Mouse (Mus musculus): ENCODE results near the gene Myo1b. TPM values are rescaled to one million over a fixed set of nuclear protein-coding genes. Genes with fewer than 3 reads are reported as not detected.
A peak's percentile ranks its signal among the peaks of the same experiment; 100 is the strongest.

Myo1b gene
- polyA plus RNA-seq, 1 experiment from 2014 or later = 55.7 TPM

GRCm38 (mm10) chr1:51916276-51916675 is 405 bp upstream of the Myo1b start:
- peak; percentile 29; the same call in 1 of the 2 replicates for ATAC-seq (ENCODE audit: low FRiP score)

GRCm38 (mm10) chr1:51915051-51915575 is 758 bp downstream of the Myo1b start:
- H3K4me3 ChIP-seq (replicated peaks) = peak overlapping the region; percentile 70
- peak overlapping the region; percentile 76 for H3K4me2 ChIP-seq
- peak overlapping the region; percentile 78 for H3K9ac ChIP-seq (replicated peaks)
- no peaks in the 10 kb centered on the region for H3K9me3 ChIP-seq (replicated peaks)
- H3K27ac ChIP-seq (replicated peaks) = peak overlapping the region; percentile 85
- WGBS = under 1% methylated on average over 33 of the region's 33 CpGs
- H3K27me3 ChIP-seq (replicated peaks) = no peaks in the 10 kb centered on the region
- H3K36me3 ChIP-seq = no peaks in the 10 kb centered on the region
- H3K4me1 ChIP-seq = peaks cover 30% of the 10 kb centered on the region
- ATAC-seq (ENCODE audit: low FRiP score) = peak; percentile 74

More at GRCm38 (mm10) chr1:51916276-51916675, 405 bp upstream of the Myo1b start:
- Histone ChIP-seq H3K36me3 (no peaks in the 10 kb centered on the region), H3K4me3 (replicated peaks) (peak overlapping the region; percentile 70), H3K9me3 (replicated peaks) (no peaks in the 10 kb centered on the region), H3K27ac (replicated peaks) (no peak overlapping the region), H3K9ac (replicated peaks) (peak overlapping the region; percentile 78), H3K4me1 (peaks cover 24% of the 10 kb centered on the region), H3K4me2 (peak overlapping the region; percentile 76), H3K27me3 (replicated peaks) (no peaks in the 10 kb centered on the region)
- WGBS = 47% methylated on average over 5 of the region's 5 CpGs

DNA sequence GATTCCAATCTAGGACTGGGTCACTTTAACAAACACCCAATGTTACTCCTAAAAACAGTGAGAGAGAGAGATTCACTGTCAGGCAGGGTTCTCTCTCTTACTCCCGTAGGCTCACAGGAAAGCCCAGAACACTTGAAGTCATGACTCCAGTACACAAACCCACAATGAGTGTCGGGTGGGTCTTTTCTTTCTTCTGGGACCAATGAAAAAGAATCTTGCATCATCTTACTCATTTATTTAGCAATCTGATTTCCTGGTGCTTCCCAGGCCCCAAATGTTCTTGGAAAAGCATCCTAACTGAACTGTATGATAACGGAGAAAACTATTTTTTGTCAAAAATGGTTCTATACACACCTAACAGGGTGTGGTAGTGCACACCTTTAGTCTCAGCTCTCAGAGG is 1.8 kb downstream of the Myo1b start:
- no peak overlapping the region for H3K9ac ChIP-seq (replicated peaks)
- H3K36me3 ChIP-seq = no peaks in the 10 kb centered on the region
- no peak overlapping the region for H3K27ac ChIP-seq (replicated peaks)
- H3K4me3 ChIP-seq (replicated peaks) = peak overlapping the region; percentile 70
- peak overlapping the region; percentile 76 for H3K4me2 ChIP-seq
- ATAC-seq (ENCODE audit: low FRiP score) = no peak
- H3K27me3 ChIP-seq (replicated peaks) = no peaks in the 10 kb centered on the region
- 80% methylated on average over 3 of the region's 3 CpGs for WGBS
- no peaks in the 10 kb centered on the region for H3K9me3 ChIP-seq (replicated peaks)
- H3K4me1 ChIP-seq = peaks cover 40% of the 10 kb centered on the region

DNA sequence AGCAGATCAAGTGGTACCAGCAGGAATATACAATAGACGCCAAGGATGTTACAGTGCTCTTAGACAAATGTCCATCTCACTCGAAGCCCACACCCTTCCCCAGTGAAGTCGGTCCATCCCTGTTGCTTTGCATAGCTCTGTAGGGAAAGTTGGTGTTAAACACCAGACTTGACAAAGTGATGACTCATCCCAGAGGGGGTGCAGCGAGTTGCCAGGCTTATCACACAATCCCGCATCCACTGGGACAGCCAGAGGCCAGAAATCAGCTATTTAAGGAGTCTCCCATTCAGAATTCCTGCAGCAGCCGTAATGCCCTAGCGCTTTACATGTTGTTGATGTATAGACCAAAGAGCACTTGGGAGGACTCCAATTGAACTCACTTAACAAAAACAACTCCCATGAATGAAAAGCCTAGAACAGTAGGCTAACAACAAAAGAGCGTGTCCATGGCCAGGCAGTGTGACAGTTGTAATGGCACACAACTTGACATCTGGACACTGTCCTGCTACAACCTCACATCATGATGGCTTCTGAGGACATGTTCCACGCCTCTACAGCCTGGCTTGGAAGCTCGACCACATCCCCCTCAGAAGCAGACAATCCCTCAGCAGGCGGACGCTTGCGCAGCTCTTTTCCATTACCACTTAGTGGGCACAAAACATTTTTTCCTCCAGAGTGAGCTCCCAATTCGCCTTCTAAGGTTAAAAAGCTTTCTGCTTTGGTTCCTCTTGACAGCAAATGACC is 2.6 kb downstream of the Myo1b start:
- Histone ChIP-seq H3K4me1 (peaks cover 42% of the 10 kb centered on the region), H3K36me3 (no peaks in the 10 kb centered on the region), H3K27ac (replicated peaks) (0 out of 2 replicates have a peak overlapping the region, but pooled peaks have one; percentile 24), H3K27me3 (replicated peaks) (no peaks in the 10 kb centered on the region), H3K9me3 (replicated peaks) (no peaks in the 10 kb centered on the region), H3K9ac (replicated peaks) (no peak overlapping the region), H3K4me2 (peak overlapping the region; percentile 76), H3K4me3 (replicated peaks) (no peak overlapping the region)
- 56% methylated on average over 14 of the region's 14 CpGs for WGBS
- ATAC-seq (ENCODE audit: low FRiP score) = no peak

- H3K36me3 ChIP-seq = no peaks in the 10 kb centered on the region
- no peak overlapping the region for H3K27ac ChIP-seq (replicated peaks)
- H3K4me1 ChIP-seq = peaks cover 56% of the 10 kb centered on the region
- H3K9ac ChIP-seq (replicated peaks) = no peak overlapping the region
- no peak overlapping the region for H3K4me2 ChIP-seq
- no peak overlapping the region for H3K4me3 ChIP-seq (replicated peaks)
- no peak for ATAC-seq (ENCODE audit: low FRiP score)
- H3K27me3 ChIP-seq (replicated peaks) = no peaks in the 10 kb centered on the region
- no peaks in the 10 kb centered on the region for H3K9me3 ChIP-seq (replicated peaks)
- WGBS = 66% methylated on average over 4 of the region's 4 CpGs
Measured at GRCm38 (mm10) chr1:51911331-51911730, 4.5 kb downstream of the Myo1b start.

DNA sequence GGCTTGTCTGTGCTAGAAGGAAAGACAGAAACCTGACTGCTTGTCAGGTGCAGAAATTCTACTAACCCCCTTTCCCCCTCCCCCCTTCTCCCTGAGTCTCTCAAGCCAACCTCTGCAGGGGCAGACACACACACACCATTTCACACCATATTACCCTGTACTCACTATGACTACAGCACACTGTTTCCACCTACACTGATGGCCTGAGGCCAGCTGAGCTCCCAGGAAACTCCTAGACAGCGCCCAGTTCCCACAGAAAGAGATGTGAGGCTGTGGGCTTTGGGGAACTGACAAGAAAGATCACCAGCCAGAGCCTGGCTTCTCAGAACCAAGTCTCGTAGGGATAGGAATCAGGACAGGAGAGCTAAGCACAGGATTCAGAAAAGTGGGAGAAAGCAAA is 6.7 kb downstream of the Myo1b start:
- no peaks in the 10 kb centered on the region for H3K9me3 ChIP-seq (replicated peaks)
- ATAC-seq (ENCODE audit: low FRiP score) = 0 out of 2 replicates have a peak, but pooled peaks have one; percentile 27
- no peak overlapping the region for H3K27ac ChIP-seq (replicated peaks)
- no peak overlapping the region for H3K4me3 ChIP-seq (replicated peaks)
- no peaks in the 10 kb centered on the region for H3K27me3 ChIP-seq (replicated peaks)
- H3K9ac ChIP-seq (replicated peaks) = no peak overlapping the region
- H3K4me2 ChIP-seq = no peak overlapping the region
- 66% methylated on average over 2 of the region's 2 CpGs for WGBS
- H3K36me3 ChIP-seq = no peaks in the 10 kb centered on the region
- H3K4me1 ChIP-seq = peaks cover 47% of the 10 kb centered on the region

DNA sequence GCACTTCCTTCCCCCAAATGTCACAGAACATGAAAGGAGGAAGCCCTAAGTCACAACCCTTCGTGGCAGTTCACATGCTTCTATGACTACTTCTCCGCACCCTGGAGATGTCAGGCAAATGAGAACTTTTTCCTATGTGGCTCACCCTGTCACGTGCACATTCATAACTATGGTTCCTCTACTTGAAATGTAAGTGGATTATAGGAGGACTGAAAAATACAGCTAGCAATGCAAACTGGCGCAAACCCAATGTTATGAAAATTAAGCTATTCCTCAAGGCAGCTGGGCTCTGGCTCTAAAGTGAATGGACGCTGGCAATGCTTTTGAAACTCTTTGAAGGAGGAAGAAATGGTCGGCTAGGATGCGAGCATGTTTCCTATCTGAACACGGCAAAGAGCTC is 8.1 kb downstream of the Myo1b start:
- no peak overlapping the region for H3K27ac ChIP-seq (replicated peaks)
- ATAC-seq (ENCODE audit: low FRiP score) = no peak
- 30% methylated on average over 8 of the region's 8 CpGs for WGBS

DNA sequence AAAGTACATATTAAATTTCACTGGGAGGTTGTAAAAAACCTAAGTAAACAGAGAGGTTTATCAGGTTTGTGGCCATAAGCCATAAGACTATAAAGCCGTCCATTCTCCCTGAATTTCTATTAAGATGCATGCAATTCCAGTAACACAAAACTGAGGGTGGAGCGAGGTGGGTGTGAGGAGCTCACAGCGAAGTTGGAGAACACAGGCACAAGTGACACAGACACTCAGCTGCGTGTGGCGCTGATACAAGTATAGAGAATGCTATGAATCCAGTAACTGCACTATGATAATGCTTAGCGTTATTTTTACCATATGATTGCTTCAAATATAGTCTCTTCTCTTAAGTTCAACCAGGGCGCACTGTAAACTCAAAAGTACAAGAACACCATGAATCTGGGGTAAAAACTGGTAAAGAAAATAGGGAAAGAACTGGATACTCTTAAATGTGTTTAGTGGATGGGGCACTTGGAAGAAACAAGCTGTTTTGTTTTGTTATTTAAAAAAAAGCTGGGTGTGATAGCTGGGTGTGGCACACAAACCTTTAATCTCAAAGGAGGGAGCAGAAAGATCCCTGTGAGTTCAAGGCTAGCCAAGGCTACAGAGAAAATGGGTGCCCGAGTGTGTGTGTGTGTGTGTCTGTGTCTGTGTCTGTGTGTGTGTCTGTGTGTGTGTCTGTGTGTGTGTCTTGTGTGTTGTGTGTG is 9.5 kb downstream of the Myo1b start:
- 86% methylated on average over 8 of the region's 8 CpGs for WGBS
- H3K9me3 ChIP-seq (replicated peaks) = no peaks in the 10 kb centered on the region

More for the DNA sequence above, 8.1 kb downstream of the Myo1b start:
- Histone ChIP-seq H3K27me3 (replicated peaks) (no peaks in the 10 kb centered on the region), H3K4me2 (no peak overlapping the region), H3K9me3 (replicated peaks) (no peaks in the 10 kb centered on the region), H3K4me3 (replicated peaks) (no peak overlapping the region), H3K36me3 (no peaks in the 10 kb centered on the region), H3K9ac (replicated peaks) (no peak overlapping the region), H3K4me1 (peaks cover 35% of the 10 kb centered on the region)

DNA sequence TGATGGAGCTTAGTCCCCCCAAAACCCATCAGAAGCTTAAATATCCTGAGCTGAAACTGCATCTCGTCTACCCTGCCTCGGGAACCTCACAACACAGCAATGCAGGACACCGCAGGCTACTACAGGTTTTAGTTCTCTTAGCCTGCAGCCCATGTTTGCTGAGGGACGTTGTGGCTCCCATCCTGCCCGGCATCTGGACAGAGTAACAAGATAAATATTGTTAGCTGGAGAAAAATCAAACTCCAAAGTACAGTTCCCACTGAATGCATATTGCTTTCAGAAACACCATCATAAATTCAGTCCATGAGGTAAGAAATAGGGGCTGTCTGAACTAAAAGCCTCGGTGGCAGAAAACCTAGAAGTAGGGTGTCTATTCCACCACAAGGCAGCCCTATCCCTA is 10.8 kb downstream of the Myo1b start:
- no peak for ATAC-seq (ENCODE audit: low FRiP score)
- Histone ChIP-seq H3K4me2 (no peak overlapping the region), H3K36me3 (no peaks in the 10 kb centered on the region), H3K9ac (replicated peaks) (no peak overlapping the region), H3K9me3 (replicated peaks) (no peaks in the 10 kb centered on the region), H3K4me1 (peaks cover 25% of the 10 kb centered on the region), H3K27me3 (replicated peaks) (no peaks in the 10 kb centered on the region), H3K4me3 (replicated peaks) (no peak overlapping the region), H3K27ac (replicated peaks) (no peak overlapping the region)
- 83% methylated on average over 6 of the region's 6 CpGs for WGBS

More for the DNA sequence above, 9.5 kb downstream of the Myo1b start:
- H3K27me3 ChIP-seq (replicated peaks) = no peaks in the 10 kb centered on the region
- no peak overlapping the region for H3K27ac ChIP-seq (replicated peaks)
- H3K4me2 ChIP-seq = no peak overlapping the region
- no peak overlapping the region for H3K9ac ChIP-seq (replicated peaks)
- no peak overlapping the region for H3K4me3 ChIP-seq (replicated peaks)
- no peak for ATAC-seq (ENCODE audit: low FRiP score)
- H3K4me1 ChIP-seq = peaks cover 33% of the 10 kb centered on the region
- no peaks in the 10 kb centered on the region for H3K36me3 ChIP-seq

DNA sequence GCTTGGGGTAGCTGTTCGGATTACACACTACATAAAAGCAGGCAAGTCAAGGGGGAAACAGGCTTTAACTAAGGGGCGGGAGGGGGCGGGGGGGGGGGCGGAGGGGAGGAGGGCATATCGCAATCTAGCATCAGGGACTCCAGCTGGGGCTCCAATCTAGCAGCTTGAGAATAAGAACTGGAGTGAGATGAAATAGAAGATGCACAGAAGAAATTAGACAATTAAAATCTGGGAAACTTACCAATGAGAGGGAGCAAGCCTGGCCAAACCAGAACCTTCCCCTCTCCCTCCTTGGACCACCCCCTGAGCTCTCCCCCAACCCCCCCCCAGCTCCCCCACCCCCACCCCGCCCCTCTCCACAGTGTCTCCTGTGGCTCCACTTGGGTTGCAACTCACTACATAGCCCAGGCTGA is 18.7 kb downstream of the Myo1b start:
- peaks cover 25% of the 10 kb centered on the region for H3K4me1 ChIP-seq
- no peak for ATAC-seq (ENCODE audit: low FRiP score)
- H3K27me3 ChIP-seq (replicated peaks) = no peaks in the 10 kb centered on the region
- WGBS = 23% methylated on average over 4 of the region's 6 CpGs
- no peaks in the 10 kb centered on the region for H3K9me3 ChIP-seq (replicated peaks)
- H3K36me3 ChIP-seq = no peaks in the 10 kb centered on the region
- H3K27ac ChIP-seq (replicated peaks) = no peak overlapping the region
- H3K9ac ChIP-seq (replicated peaks) = no peak overlapping the region
- H3K4me2 ChIP-seq = no peak overlapping the region
- H3K4me3 ChIP-seq (replicated peaks) = no peak overlapping the region

GRCm38 (mm10) chr1:51895961-51896360 is 19.9 kb downstream of the Myo1b start:
- H3K4me3 ChIP-seq (replicated peaks) = no peak overlapping the region
- H3K27me3 ChIP-seq (replicated peaks) = no peaks in the 10 kb centered on the region
- 0 out of 2 replicates have a peak overlapping the region, but pooled peaks have one; percentile 6 for H3K27ac ChIP-seq (replicated peaks)
- no peak overlapping the region for H3K9ac ChIP-seq (replicated peaks)
- no peaks in the 10 kb centered on the region for H3K36me3 ChIP-seq
- WGBS = 29% methylated on average over 10 of the region's 10 CpGs
- 0 out of 2 replicates have a peak overlapping the region, but pooled peaks have one; percentile 19 for H3K4me2 ChIP-seq
- H3K4me1 ChIP-seq = peaks cover 26% of the 10 kb centered on the region
- ATAC-seq (ENCODE audit: low FRiP score) = no peak
- H3K9me3 ChIP-seq (replicated peaks) = no peaks in the 10 kb centered on the region
